Mouse (Mus musculus): Measurements from ENCODE around the gene Btg2.

The Btg2 gene

DNA sequence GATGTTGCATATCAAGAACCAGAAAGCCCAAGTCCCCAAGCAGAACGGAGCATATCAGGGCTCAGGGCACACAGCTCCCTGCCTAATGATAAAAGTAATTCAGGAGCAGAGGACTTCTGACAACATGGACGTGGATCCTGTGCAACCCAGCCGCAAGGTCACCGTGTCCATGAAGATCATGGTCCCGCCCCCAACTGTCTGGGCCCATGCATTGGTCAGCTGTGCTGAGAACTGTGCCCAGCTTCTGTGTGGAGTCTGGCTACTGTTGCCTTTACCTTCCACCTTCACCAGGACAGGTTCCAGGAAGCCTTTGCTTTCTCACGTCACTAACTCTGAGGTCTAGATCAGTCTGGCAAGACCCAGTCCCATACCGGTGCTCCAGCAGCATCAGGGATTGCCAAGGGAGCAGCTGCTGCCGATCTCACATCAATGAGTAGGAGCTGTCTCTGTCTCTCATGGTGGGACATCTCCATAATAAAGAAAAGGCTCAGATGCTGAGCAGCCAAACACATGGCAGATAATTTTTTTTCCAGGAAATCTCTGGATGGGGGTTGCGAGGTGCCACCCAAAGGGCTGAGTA lies 23.2 kb downstream of the Btg2 start:
- DNase-seq: no peak

DNA sequence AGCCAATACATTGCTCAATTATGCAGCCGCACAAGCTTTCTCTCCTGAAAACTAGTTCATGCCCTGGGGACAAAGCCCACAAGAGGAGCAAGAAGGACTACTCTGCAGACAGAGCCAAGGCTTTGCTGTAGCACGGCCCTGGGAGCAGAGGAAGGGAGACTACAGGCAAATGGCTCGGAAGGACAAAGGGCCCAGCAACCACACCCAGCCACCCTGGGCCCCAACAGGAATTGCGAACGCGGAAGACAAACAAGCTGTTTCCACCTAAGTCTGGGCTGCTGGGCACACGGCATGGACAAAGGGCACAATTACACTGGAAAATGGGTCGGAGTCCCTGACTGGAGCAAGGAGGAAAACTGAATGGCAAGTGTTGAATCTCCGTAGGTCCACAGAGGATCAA lies 23.9 kb downstream of the Btg2 start:
- DNase-seq: no peak

DNA sequence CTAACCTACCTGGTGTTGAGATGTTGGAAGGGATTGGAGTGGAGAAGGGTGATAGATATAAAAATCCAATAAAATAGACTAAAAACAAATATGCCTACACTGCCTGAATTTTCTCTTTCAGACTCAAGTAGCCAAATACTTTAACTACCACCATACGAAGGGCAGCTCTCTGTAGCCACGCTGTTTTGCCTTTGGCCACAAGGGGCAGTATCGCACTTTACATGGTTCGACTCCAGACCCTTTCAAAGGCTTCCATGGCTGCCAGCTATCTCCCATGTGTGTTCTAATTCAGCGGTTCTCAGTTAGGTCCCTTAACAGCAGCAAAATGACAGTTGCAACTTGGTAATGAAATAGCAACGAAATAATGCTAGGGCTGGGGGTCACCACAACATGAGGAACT lies 25.7 kb downstream of the Btg2 start:
- peak; percentile 89 to 93 for DNase-seq

DNA sequence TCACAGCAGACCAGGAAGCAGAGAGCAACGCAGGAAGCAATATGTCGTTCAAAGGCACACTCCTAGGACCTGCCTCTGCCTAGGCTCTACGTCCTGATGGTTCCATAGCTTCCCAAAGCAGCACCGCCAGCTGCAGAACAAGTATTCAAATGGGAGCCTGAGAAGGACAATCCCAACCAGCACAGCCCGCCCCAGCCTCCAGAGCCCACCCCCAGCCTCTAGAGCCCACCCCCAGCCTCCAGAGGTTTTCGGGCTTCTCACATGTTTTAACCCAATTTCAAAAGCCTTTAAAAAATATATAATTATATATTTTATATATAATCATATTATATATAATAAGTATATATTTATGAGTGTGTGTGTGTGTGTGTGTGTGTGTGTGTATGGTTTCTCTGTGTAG lies 29.4 kb downstream of the Btg2 start:
- DNase-seq: no peak

DNA sequence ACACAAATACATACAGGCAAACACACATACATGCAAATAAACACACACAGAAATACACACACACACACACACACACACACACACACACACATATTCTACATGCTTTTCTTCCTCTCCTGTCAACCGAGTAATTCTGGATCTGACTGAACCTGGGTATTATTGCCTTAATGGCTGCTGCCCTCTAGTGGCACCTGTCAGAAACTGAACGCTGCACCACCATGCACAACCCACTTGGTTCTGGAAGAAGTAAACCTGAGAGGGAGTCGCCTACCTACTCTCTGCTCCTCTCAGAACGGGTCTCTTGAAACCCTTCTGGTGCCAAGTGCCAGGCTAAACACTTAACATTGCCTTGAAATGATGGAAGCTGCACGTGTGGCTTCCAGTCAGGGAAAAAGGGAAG lies 30.2 kb downstream of the Btg2 start:
- peak; percentile 73 to 83 for DNase-seq

DNA sequence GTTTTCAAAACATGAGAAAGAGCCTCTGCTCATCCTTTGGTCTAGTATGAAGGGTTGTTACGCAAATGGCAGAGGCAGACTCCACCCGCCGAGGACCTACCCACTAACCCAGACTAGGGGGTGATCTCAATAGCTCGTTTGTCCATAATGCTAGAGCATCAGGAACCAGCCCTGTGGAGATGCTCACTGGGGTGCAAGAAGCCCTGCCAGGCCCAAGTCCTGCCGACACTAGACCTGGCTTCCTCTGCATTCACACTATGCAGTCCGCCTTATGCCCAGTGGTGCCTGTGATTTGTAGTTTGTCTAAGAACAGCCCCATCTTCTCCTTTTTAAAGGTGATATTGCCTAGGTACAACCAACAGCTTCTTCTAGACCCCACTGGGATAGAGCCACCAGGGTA lies 31.5 kb downstream of the Btg2 start:
- no peak for DNase-seq

DNA sequence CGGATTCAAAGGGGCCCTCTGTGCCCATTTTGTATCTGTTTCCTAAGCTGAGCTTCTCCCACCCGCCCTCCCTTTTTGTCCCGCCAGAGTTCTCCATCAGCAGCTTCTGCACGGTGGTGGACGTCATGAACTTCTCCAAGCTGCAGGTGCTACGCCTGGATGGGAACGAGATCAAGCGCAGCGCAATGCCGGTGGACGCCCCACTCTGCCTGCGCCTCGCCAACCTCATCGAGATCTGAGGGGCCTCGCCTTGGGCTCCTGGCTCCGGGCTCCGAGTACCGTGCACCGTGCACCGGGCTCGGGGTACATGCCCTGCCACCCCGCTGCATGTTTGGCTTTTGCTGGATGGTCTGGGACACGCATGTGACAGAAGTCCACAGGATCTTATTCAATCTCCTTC lies 32.5 kb downstream of the Btg2 start:
- DNase-seq: no peak

DNA sequence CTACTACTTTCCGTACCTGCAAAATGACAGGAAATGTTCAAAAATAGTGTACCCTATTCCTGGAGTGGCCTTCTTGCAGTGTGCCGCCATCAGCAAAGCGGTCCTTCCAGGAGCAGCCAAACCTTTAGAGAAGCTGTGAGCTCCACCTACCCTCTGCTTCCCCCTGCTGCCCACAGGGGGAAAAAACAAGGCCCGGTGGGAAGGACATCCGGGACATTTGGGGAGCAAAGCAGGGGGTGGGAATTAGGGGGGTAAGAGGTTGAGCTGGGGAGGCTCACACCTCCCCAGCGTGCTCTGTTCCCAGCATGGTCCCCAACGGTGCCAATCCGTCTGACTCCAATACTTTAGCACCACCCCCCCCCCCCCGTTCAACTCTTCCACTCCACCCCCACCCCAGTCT lies 32.9 kb downstream of the Btg2 start:
- DNase-seq: peak; percentile 75 to 87

DNA sequence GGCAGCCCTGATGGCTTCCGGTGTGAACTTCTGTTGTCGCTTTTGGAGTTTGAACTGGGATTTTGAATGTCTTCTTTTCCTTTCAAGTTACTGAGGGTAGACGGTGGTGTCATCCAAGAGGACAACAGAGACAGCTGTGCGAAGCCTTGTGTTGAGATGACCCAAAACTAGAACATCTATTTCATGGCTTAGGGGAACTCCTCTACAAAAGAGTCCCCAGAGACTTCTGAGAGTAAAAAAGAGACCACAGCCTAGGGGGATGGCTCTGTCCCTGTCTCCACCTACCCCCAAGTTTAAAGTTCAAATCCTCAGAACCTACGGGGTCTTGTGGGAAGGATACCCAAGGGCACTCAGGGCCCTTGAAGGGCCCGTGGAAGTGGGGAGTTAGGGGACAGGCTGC lies 34.1 kb downstream of the Btg2 start:
- DNase-seq: no peak

DNA sequence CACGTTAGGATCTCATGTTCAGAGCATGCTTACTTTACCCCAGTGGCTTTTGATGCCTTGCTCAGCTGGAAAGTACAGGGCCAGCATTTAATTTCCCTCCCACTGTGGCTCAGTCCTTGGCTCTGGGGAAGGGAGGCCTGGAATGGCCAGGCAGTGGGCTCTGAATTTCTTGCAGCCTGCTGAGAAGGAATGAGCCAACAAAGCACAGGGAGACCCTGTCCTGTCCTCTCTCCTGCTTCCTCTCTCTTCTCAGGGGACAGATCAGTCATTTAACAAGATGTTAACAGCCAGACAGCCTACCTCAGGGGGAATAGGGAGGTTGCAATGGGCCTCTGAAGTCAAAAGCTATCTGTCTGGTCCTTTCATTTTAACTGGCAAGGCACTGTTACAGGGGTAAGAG lies 36.6 kb downstream of the Btg2 start:
- no peak for DNase-seq

DNA sequence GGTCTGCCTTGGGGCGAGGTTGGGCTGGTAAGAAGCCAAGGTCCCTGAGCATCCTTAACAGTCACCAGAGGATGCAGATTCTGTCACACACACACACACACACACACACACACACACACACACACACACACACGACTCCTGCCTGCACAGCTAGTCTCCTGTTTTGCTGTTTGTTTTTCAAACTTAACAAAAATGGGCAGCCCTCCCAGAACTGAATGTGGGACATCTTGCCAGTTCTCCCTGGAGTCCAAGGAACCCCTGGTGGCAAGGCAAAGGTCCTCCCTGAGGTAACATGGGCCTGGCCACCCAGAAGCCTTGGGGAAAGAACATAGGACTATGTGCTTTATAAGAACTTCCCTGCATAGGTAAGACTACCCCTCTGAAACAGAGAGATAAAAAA lies 37.0 kb downstream of the Btg2 start:
- peak; percentile 42 to 62 for DNase-seq

DNA sequence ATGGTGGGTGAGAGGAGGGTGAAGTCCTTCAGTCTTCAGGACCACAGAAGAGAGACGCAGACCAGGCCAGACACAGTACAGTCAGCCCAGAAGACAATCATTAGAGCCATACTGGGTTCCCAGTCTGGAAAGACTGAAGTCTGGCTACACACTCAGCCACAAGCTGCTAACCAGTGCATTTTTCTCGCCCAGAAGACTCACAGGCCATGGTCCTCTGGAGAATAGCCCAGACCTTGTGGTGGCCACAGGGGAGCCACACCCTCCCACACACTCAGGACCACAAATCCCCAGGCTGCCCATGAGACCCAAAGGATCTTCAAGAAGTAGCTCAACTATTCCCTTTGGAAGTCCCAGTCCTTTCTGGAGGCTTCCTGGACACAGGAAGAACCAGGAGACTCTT lies 39.6 kb downstream of the Btg2 start:
- DNase-seq: no peak

DNA sequence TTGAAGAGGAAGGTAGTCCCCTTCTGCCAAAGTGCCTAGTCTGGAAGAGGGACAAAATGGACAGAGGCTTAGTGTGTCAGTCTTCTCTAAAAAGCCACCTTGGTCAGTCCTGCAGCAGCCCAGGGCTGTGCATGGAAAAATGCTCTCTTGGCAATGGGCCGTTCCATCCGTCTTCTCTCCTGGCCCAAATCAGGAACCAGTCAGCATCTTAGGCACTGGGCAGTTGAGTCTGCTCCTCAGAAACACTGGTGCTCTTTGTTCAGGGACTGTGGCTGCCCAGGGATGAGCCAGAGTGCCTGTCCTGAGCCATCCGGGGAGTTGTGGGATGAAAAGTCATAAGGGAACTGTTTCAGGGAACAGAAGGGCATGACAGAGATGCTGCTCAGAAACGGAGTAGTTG lies 40.6 kb downstream of the Btg2 start:
- DNase-seq: no peak

DNA sequence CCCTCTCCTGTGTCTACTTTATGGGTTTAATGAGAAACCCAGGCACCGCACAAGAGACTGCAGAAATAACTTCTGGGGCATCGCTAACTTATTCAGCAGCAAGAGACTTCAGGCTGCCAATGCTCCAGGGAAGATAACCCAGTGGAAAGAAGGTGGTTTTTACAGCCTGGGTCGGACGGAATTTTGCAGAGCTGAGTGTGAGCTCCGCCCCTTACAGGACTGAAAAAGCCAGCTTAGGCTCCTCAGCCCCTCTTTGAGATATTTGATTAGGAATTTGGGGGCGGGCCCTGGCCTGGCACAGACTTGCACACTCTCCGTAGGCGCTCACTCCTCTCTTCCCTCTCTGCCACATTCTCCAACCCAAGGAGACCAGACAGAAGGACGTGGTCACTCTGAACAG lies 41.7 kb downstream of the Btg2 start, which contains the start of gene Fmod:
TSS of gene Fmod (plus strand) at position 83 of the 400 bp plus-strand sequence.
- DNase-seq: peak in 1 of 2 experiments; percentile 13

DNA sequence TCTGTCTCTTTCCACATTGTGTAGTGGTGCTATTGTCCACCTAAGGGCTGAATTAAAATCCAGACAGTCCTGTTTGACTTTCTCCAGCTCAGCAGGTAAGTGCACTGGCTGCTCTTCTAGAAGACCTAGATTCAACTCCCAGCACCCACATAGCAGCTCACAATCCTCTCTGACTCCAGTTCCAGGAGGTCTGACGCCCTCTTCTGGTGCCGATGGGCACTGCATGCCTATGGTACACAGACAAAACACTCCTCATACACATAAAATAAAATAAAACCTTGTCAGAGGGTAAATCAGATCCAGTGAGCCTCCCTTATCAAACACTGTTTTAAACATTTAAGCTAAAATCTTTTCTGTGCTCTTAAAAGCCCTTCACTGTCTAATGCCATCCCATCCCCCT lies 42.4 kb downstream of the Btg2 start:
- DNase-seq: no peak

DNA sequence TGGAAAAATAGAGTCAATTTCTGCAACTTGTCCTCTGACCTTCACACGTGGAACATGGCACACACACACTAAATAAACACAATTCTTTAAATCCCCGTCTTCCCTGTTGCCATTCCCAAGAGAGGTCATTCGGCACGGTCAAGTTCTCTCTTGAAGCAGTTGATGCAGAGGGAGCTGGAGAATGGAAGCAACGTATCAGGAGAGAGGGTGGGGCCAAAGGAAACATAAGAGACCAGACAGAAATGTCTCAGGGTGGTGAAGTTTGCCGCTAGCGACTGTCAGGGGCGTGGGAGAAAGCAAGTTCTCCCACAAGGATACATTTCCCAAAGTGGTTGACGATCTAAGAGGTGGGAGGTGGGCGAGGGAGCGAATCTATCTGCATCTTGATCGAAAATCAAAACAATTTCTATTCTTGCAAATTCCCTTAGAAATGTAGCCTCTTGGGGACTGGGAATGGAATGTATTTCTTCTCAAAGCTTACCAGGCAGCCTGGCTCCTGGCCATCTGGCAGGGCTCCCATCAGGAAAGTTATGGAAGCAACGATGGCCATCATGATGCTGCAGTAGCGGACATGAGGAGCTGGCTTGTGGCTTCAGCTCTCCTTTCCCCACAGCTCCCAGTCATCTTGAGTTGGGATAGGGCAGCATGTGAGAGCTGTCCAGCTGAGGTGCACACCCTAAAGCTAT lies 50.6 kb downstream of the Btg2 start:
- peak; percentile 42 to 76 for DNase-seq

DNA sequence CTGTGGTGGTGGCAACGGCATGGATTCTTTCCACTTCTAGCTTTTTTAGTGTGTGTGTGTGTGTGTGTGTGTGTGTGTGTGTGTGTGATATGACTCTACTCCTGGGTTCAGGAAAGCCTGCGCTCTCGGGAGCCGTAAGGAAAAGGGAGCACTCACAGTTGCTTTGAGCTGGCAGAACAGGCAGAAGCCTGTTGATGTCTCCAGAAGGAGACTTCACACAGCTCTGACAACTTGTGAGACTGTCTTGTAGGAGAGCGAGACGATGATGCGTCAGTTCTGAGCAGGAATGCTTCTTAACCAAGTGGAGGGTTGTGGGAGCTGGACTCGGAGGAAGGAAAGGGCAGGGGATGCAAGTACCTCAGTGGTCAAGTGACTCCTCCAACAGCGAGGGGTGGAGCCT lies 52.2 kb downstream of the Btg2 start:
- DNase-seq: no peak

DNA sequence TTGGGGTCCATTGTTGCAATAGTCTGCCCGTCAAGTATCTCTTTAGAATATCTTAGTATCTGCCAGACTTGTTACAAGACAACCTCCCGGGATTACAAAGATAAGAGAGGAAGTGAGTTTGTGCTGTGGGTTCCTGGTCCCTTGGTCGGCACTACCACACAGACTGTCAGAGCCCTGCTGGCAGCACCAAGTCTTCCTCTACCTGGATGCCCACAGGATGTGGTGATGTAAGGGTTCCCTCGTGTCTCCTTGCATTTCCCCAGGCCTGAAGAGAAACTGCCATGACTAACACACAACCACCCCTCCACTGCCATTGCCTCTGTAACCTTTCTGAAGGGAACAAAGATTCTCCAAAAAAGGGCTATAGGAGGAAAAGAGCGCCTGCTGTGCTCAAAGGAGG lies 52.9 kb downstream of the Btg2 start:
- DNase-seq: no peak

Data from kidney, postnatal 36 days (tissue).